Comparison of ENCODE assay signal across 8 mouse cellular contexts in genomic region chr12:100282025-100282885, GRCm38 (mm10).
DNase-seq lines count a peak whose midpoint lies in the region; ATAC-seq lines count a peak whose summit lies in the region.

No protein-coding gene starts in this region.

- H3K4me1 ChIP-seq in forebrain, embryonic 13.5 days, result peaks cover 35% of the 10 kb centered on the region
- H3K4me1 ChIP-seq in intestine, embryonic 14.5 days (replicated peaks; ENCODE audit: control insufficient read depth, insufficient read depth, low read length), result peaks cover 24% of the 10 kb centered on the region
- H3K4me1 ChIP-seq in stomach, embryonic 14.5 days (ENCODE audit: control insufficient read depth, insufficient read depth, low read length), result peaks cover 18% of the 10 kb centered on the region

- peak; percentile 99 for ATAC-seq in CD4-positive, CD25-positive, alpha-beta regulatory T cell, adult 4 months
- ATAC-seq in forebrain, embryonic 13.5 days, result peak; percentile 80
- peak; percentile 91 for ATAC-seq in intestine, embryonic 14.5 days (replicated peaks; ENCODE audit: low FRiP score, low TSS enrichment, low read depth)
- ATAC-seq in stomach, embryonic 14.5 days (ENCODE audit: insufficient number of reproducible peaks, insufficient read depth, low FRiP score, low read depth), result peak; percentile 87
- ATAC-seq in megakaryocyte progenitor cell, adult 5-6 weeks (replicated peaks; ENCODE audit: poor library complexity), result no peak

- no peaks in the 10 kb centered on the region for H3K36me3 ChIP-seq in forebrain, embryonic 13.5 days (ENCODE audit: poor library complexity, severe bottlenecking)
- no peaks in the 10 kb centered on the region for H3K36me3 ChIP-seq in intestine, embryonic 14.5 days (ENCODE audit: control insufficient read depth, insufficient read depth, low read length)
- no peaks in the 10 kb centered on the region for H3K36me3 ChIP-seq in stomach, embryonic 14.5 days (ENCODE audit: control insufficient read depth, insufficient read depth, low read length)

- H3K9me3 ChIP-seq in forebrain, embryonic 13.5 days (replicated peaks), result no peaks in the 10 kb centered on the region
- H3K9me3 ChIP-seq in intestine, embryonic 14.5 days (ENCODE audit: control insufficient read depth, low read length), result no peaks in the 10 kb centered on the region
- no peaks in the 10 kb centered on the region for H3K9me3 ChIP-seq in stomach, embryonic 14.5 days (ENCODE audit: control insufficient read depth, low read depth, low read length)

- H3K4me3 ChIP-seq in forebrain, embryonic 13.5 days, result no peak overlapping the region
- no peak overlapping the region for H3K4me3 ChIP-seq in intestine, embryonic 14.5 days (ENCODE audit: low read depth, low read length)
- no peak overlapping the region for H3K4me3 ChIP-seq in stomach, embryonic 14.5 days (ENCODE audit: low read depth, low read length)

- H3K27ac ChIP-seq in forebrain, embryonic 13.5 days, result peak overlapping the region; percentile 74
- peak overlapping the region; percentile 96 for H3K27ac ChIP-seq in intestine, embryonic 14.5 days (ENCODE audit: low read depth)
- H3K27ac ChIP-seq in stomach, embryonic 14.5 days (ENCODE audit: low read length), result peak overlapping the region; percentile 95

- peak overlapping the region; percentile 22; the same call in 1 of the 2 replicates for H3K9ac ChIP-seq in forebrain, embryonic 13.5 days
- peak overlapping the region; percentile 36; the same call in 1 of the 2 replicates for H3K9ac ChIP-seq in intestine, embryonic 14.5 days (ENCODE audit: low read length)
- no peak overlapping the region for H3K9ac ChIP-seq in stomach, embryonic 14.5 days (replicated peaks; ENCODE audit: low read depth, low read length)

- H3K27me3 ChIP-seq in forebrain, embryonic 13.5 days, result no peaks in the 10 kb centered on the region
- H3K27me3 ChIP-seq in intestine, embryonic 14.5 days (replicated peaks; ENCODE audit: control insufficient read depth, insufficient read depth, low read length), result no peaks in the 10 kb centered on the region
- no peaks in the 10 kb centered on the region for H3K27me3 ChIP-seq in stomach, embryonic 14.5 days (ENCODE audit: control insufficient read depth, insufficient read depth, low read length)

- WGBS in forebrain, embryonic 13.5 days, result 43% methylated on average over 8 of the region's 8 CpGs
- 42% methylated on average over 8 of the region's 8 CpGs for WGBS in intestine, embryonic 14.5 days
- 31% methylated on average over 8 of the region's 8 CpGs for WGBS in stomach, embryonic 14.5 days

- DNase-seq in 416B (ENCODE audit: low read depth), result peak; percentile 22
- DNase-seq in intestine, embryonic 14.5 days (ENCODE audit: low spot score), result peak; percentile 82
- DNase-seq in lung, postnatal 25 days (ENCODE audit: low spot score), result peak; percentile 86
- DNase-seq in cerebellum, adult 9-10 months, result no peak

- H3K4me2 ChIP-seq in forebrain, embryonic 13.5 days, result peak overlapping the region; percentile 7; the same call in 1 of the 2 replicates
- H3K4me2 ChIP-seq in intestine, embryonic 14.5 days (ENCODE audit: low read length), result peak overlapping the region; percentile 13; the same call in 1 of the 2 replicates
- 0 out of 2 replicates have a peak overlapping the region, but pooled peaks have one; percentile 12 for H3K4me2 ChIP-seq in stomach, embryonic 14.5 days (replicated peaks; ENCODE audit: low read depth, low read length)
